Mouse (Mus musculus) megakaryocyte, embryonic 14.5 days (primary cell): Measurements from ENCODE around the gene Mrpl17.
"Not testable (repeated sequence)": the region's sequence is repeated elsewhere in the genome, so short reads cannot be mapped to it uniquely, and the experiment has no call there.

Source experiments
- FLI1 ChIP-seq: IDR thresholded peaks from 2 replicates; pipeline ENCODE4 v1.6.1; 2012; ENCODE audit warnings: low read length, inconsistent platforms, mixed read lengths
- GATA1 ChIP-seq: IDR thresholded peaks from 3 replicates; pipeline ENCODE4 v1.6.1; 2012; ENCODE audit warnings: mixed read lengths, low read length, inconsistent platforms, borderline replicate concordance

DNA sequence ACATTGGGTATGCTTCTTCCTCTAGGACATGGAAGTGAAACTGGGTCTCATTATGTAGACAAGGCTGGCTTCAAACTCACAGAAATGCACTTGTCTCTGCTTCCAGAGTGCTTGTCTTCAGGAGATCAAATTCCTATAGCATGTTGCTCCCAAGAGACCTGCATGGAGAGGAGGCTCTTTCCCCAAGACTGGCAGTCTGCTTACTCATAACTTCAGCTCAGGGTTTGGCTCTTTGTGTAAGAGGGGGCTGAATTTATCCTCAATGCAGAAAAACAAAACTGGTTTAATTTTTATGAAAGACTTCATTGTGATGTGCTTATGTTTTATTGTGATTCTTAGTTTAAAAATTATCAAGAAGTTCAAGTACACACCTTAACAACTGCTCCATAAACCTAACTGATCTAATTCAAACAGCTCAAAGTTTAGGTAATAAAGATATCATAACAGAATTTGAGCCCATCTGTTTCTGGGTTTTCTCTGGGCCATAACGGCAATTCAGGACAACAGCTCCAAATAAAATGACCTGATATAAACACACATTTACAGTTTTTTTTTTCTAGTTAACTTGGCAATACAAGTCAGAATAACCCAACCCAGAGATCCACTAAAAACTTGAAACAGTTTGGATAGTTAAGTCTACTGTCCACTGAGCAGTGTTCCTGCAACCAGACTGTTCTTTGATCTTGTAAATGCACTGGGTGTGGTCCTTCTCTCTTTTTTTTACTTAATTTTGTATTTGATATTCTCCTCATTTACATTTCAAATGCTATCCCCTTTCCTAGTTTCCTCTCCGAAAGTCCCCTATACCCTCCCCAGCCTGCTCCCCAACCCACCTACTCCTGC lies 45.0 kb upstream of the Mrpl17 start:
- TF ChIP-seq FLI1, GATA1: not testable (repeated sequence)
